Mouse (Mus musculus): ENCODE data around the gene Tedc1.

The Tedc1 gene

DNA sequence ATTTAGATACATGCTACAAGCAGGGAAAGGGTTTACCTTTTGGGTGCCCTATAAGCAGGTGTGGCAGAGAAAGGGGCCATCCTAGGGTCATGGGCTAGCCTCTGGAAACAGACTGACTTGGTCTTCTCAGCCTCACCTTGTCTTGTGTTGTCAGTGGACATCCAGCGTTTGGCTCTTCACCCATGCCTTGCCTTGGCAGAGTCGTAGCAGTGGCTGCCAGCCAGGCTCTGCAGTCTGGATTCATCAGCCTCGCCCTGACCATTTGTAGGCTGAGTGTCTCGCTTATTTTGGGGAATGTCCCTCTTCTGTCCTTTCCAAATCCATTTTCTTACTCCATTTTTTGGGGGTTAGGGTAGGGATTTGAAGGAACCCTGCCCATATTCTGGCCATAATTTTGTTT lies 45.1 kb downstream of the Tedc1 start:
- 69% methylated on average over 4 of the region's 4 CpGs for WGBS

GRCm38 (mm10) chr12:113203522-113203921 lies 47.3 kb downstream of the Tedc1 start:
- 40% methylated on average over 7 of the region's 7 CpGs for WGBS

GRCm38 (mm10) chr12:113205251-113205942 lies 49.2 kb downstream of the Tedc1 start:
- WGBS, result 79% methylated on average over 7 of the region's 7 CpGs

- WGBS, result 79% methylated on average over 6 of the region's 6 CpGs
Observed at GRCm38 (mm10) chr12:113207737-113208136, 51.5 kb downstream of the Tedc1 start.

DNA sequence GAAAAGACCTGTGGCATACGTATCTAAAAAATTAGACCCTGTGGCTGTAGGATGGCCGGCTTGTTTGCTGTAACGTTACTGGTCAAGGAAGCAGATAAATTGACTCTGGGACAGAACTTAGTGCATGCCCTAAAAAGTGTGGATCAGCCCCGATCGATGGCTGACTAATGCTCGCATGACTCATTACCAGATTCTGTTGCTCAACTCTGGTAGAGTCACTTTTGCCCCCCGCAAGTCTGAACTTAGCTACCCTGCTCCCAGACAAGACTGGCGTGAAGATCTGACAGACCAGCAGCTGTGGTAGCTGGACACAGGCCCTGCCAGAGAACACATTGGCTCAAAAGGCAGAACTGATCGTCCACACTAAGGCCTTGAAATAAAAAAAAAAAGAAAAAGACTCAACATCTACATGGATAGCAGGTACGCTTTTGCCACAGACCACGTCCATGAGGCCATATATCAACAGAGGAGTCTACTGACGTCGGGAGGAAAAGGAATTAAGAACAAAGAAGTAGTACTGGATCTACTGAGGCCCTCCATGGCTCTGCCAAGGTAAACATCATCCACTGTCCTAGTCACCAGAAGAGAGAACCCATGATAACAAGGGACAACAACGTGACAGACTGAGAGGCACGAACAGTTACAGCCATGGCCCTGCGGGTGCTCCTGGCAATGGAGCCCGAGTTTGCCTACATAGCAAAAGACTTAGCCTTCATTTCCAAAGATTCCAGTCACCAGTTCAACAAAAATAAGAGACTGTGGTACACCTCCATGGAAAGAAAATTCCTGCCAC lies 54.6 kb downstream of the Tedc1 start:
- whole genome bisulfite sequencing, result 91% methylated on average over 17 of the region's 17 CpGs

DNA sequence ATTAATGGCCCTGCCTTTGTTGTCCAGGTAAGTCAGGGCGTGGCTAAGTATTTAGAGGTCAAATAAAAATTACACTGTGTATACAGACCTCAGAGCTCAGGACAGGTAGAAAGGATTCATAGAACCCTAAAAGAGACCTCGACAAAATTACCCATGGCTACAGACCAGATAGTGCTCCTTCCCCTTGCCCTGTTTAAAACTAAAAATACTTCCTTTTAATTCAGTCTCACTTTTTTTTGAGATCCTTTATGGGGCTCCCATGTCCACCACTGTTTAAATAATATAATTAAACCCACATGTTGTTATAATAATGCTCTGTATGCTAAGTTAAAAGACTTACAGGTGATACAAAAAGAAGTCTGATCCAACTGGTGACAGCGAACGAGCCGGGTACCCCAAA lies 55.6 kb downstream of the Tedc1 start:
- WGBS, result 92% methylated on average over 5 of the region's 5 CpGs

- WGBS, result 91% methylated on average over 10 of the region's 10 CpGs
Observed at GRCm38 (mm10) chr12:113212326-113212924, 56.2 kb downstream of the Tedc1 start.

- WGBS, result 61% methylated on average over 2 of the region's 2 CpGs
Observed at GRCm38 (mm10) chr12:113213226-113213625, 57.0 kb downstream of the Tedc1 start.

- WGBS, result 89% methylated on average over 25 of the region's 25 CpGs
Observed at GRCm38 (mm10) chr12:113214072-113214808, 58.0 kb downstream of the Tedc1 start.

DNA sequence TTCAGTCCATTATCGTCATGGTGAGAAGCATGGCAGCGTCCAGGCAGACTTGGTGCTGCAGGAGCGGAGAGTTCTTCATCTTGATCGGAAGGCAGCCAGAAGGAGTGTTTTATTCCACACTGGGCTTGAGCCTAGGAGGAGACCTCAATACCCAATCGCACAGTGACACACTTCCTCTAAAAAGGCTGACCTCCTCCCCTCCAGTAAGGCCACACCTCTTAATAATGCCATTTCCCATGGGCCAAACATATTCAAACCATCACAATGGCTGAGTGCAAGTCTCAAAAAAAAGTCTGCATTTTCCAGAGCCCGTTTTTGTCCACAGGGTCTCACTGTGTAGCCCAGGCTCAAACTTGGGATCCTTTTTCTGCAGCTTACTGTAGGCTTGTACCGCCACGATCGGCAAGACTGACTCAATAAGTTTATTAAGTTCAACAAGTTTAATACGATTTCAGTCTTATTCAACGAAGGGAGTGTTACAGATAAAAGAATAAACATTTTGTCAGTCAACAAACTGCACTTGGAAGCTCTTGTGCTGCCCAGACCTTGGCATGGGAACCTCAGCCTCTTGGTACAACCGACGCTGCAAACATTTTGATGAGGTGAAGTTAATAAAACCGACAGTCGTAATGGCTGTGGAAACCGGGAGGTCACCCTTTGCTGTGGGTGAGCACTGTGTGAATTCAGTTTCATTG lies 58.9 kb downstream of the Tedc1 start:
- 87% methylated on average over 16 of the region's 16 CpGs for WGBS
